Mouse (Mus musculus) layer of hippocampus, adult 9-10 months (tissue): ENCODE data around the gene Lrsam1.
A peak's percentile ranks its signal among the peaks of the same experiment; 100 is the strongest.
"Not testable (repeated sequence)": the region's sequence is repeated elsewhere in the genome, so short reads cannot be mapped to it uniquely, and the experiment has no call there.

Experiments
- DNase-seq: peaks from one replicate; pipeline ENCODE4 v3.0.0; 2022; ENCODE audit warnings: low spot score

The Lrsam1 gene

GRCm38 (mm10) chr2:32961192-32961995, at the start of gene Lrsam1, which contains the start of gene Rpl12:
Lrsam1 (minus strand) TSS chr2:32961614.
Rpl12 (plus strand) TSS chr2:32961559.
- peak; percentile 88 for DNase-seq

- not testable (repeated sequence) for DNase-seq
Observed at GRCm38 (mm10) chr2:33009055-33009454, 47.6 kb upstream of the Lrsam1 start.

GRCm38 (mm10) chr2:33005041-33005440, 43.6 kb upstream of the Lrsam1 start:
- DNase-seq = no peak

GRCm38 (mm10) chr2:33002144-33002543, 40.7 kb upstream of the Lrsam1 start:
- DNase-seq = no peak

GRCm38 (mm10) chr2:32999752-33000151, 38.3 kb upstream of the Lrsam1 start:
- no peak for DNase-seq

GRCm38 (mm10) chr2:32997792-32998191, 36.4 kb upstream of the Lrsam1 start:
- DNase-seq = no peak

GRCm38 (mm10) chr2:32997081-32997480, 35.7 kb upstream of the Lrsam1 start:
- no peak for DNase-seq

GRCm38 (mm10) chr2:32992130-32992529, 30.7 kb upstream of the Lrsam1 start:
- DNase-seq = no peak

- no peak for DNase-seq
Observed at GRCm38 (mm10) chr2:32990167-32990832, 28.9 kb upstream of the Lrsam1 start.

GRCm38 (mm10) chr2:32989376-32989775, 28.0 kb upstream of the Lrsam1 start:
- no peak for DNase-seq

- DNase-seq = no peak
Observed at GRCm38 (mm10) chr2:32985844-32986243, 24.4 kb upstream of the Lrsam1 start.

- DNase-seq = no peak
Observed at GRCm38 (mm10) chr2:32983617-32984016, 22.2 kb upstream of the Lrsam1 start.

- no peak for DNase-seq
Observed at GRCm38 (mm10) chr2:32982700-32983099, 21.3 kb upstream of the Lrsam1 start.

GRCm38 (mm10) chr2:32981725-32982271, 20.4 kb upstream of the Lrsam1 start, which contains the start of gene Slc2a8:
Slc2a8 (minus strand) TSS chr2:32982083.
- DNase-seq = peak; percentile 87

GRCm38 (mm10) chr2:32981281-32981680, 19.9 kb upstream of the Lrsam1 start:
- no peak for DNase-seq

- no peak for DNase-seq
Observed at GRCm38 (mm10) chr2:32979675-32980074, 18.3 kb upstream of the Lrsam1 start.

- no peak for DNase-seq
Observed at GRCm38 (mm10) chr2:32978675-32979074, 17.3 kb upstream of the Lrsam1 start.

- no peak for DNase-seq
Observed at GRCm38 (mm10) chr2:32977114-32977513, 15.7 kb upstream of the Lrsam1 start.

- DNase-seq = no peak
Observed at GRCm38 (mm10) chr2:32974216-32974615, 12.8 kb upstream of the Lrsam1 start.

GRCm38 (mm10) chr2:32971235-32971634, 9.8 kb upstream of the Lrsam1 start:
- no peak for DNase-seq

GRCm38 (mm10) chr2:32969326-32969725, 7.9 kb upstream of the Lrsam1 start:
- no peak for DNase-seq

- no peak for DNase-seq
Observed at GRCm38 (mm10) chr2:32968024-32968614, 6.7 kb upstream of the Lrsam1 start.
